Mouse (Mus musculus) small intestine, adult 2 months (tissue): ENCODE data around the gene 2610008E11Rik. TPM values are rescaled to one million over a fixed set of nuclear protein-coding genes. Genes with fewer than 3 reads are reported as not detected.
A peak's percentile ranks its signal among the peaks of the same experiment; 100 is the strongest.
"Not testable (repeated sequence)": the region's sequence is repeated elsewhere in the genome, so short reads cannot be mapped to it uniquely, and the experiment has no call there.

Source experiments
- H3K27ac ChIP-seq: fragments of 200-500 bp; 2 replicates; pipeline ENCODE4 v1.5.1; 2012; ENCODE audit warnings: low read depth, low read length, control low read depth, inconsistent platforms; ENCODE audit not compliant: insufficient read depth
- H3K27me3 ChIP-seq: fragments of 200-500 bp; 2 replicates; pipeline ENCODE4 v1.6.1; 2012; ENCODE audit warnings: mild to moderate bottlenecking, moderate library complexity, low read length, inconsistent platforms; ENCODE audit not compliant: control insufficient read depth, insufficient read depth
- H3K36me3 ChIP-seq: fragments of 200-500 bp; 2 replicates; pipeline ENCODE4 v1.6.1; 2012; ENCODE audit warnings: mild to moderate bottlenecking, low read length, control low read depth, inconsistent platforms; ENCODE audit not compliant: control insufficient read depth, insufficient read depth
- H3K4me1 ChIP-seq: fragments of 200-500 bp; 2 replicates; pipeline ENCODE4 v1.6.1; 2012; ENCODE audit warnings: low read length, inconsistent platforms, mixed read lengths; ENCODE audit not compliant: control insufficient read depth, insufficient read depth, insufficient read length
- H3K4me3 ChIP-seq: fragments of 200-500 bp; 2 replicates; pipeline ENCODE4 v1.5.1; 2012; ENCODE audit warnings: low read depth, mild to moderate bottlenecking, control low read depth, inconsistent platforms, low read length, moderate library complexity
- CTCF ChIP-seq: fragments of 200-500 bp; IDR thresholded peaks from 2 replicates; pipeline ENCODE4 v1.5.1; 2012; ENCODE audit warnings: low read depth, mild to moderate bottlenecking, control low read depth, inconsistent platforms, low read length, moderate library complexity, mixed read lengths; ENCODE audit not compliant: insufficient replicate concordance, insufficient read length; ENCODE audit errors: extremely low read depth
- POLR2A ChIP-seq: fragments of 200-500 bp; IDR thresholded peaks from 2 replicates; pipeline ENCODE4 v1.6.1; 2012; ENCODE audit warnings: low read depth, mild to moderate bottlenecking, control low read depth, inconsistent platforms, low read length, moderate library complexity
- WGBS: fragments of 180-500 bp; shearing (Covaris S2); methylation state at CpG from one replicate; pipeline ENCODE4 v1.1.7; 2018; 5-methylcytosine and 5-hydroxymethylcytosine counted together
- polyA plus RNA-seq: library from polyadenylated mRNA; depleted of rRNA; stranded (reverse); fragments of >200 nt; gene quantifications from 2 replicates; pipeline ENCODE4 v1.2.3, GENCODE M21; 2012; rRNA removed

Gene 2610008E11Rik
- polyA plus RNA-seq, 1 experiment, result 0.51 TPM

- peaks cover 14% of the 10 kb centered on the region for H3K36me3 ChIP-seq
- no peaks in the 10 kb centered on the region for H3K27me3 ChIP-seq
- WGBS, result 0% methylated on average over 2 of the region's 2 CpGs
- no peak overlapping the region for H3K27ac ChIP-seq
- no peaks in the 10 kb centered on the region for H3K4me1 ChIP-seq
- TF ChIP-seq POLR2A (no peak), CTCF (no peak)
- H3K4me3 ChIP-seq, result peak overlapping the region; percentile 87
Measured at GRCm38 (mm10) chr10:79096706-79097105, 694 bp downstream of the 2610008E11Rik start.

GRCm38 (mm10) chr10:79091731-79092130 lies 5.7 kb downstream of the 2610008E11Rik start:
- Histone ChIP-seq H3K27ac (no peak overlapping the region), H3K36me3 (peaks cover 44% of the 10 kb centered on the region), H3K4me3 (no peak overlapping the region), H3K4me1 (no peaks in the 10 kb centered on the region), H3K27me3 (no peaks in the 10 kb centered on the region)
- no peak for TF ChIP-seq CTCF
- TF ChIP-seq POLR2A, result no peak

GRCm38 (mm10) chr10:79089000-79089399 lies 8.4 kb downstream of the 2610008E11Rik start:
- 80% methylated on average over 4 of the region's 4 CpGs for WGBS
- Histone ChIP-seq H3K4me1 (no peaks in the 10 kb centered on the region), H3K4me3 (no peak overlapping the region), H3K27ac (no peak overlapping the region), H3K36me3 (peaks cover 47% of the 10 kb centered on the region), H3K27me3 (no peaks in the 10 kb centered on the region)
- no peak for TF ChIP-seq POLR2A
- TF ChIP-seq CTCF, result no peak

GRCm38 (mm10) chr10:79086577-79086976 lies 10.8 kb downstream of the 2610008E11Rik start:
- Histone ChIP-seq H3K4me3 (no peak overlapping the region), H3K4me1 (no peaks in the 10 kb centered on the region), H3K27me3 (no peaks in the 10 kb centered on the region), H3K27ac (no peak overlapping the region), H3K36me3 (peaks cover 33% of the 10 kb centered on the region)
- TF ChIP-seq POLR2A, result no peak
- no peak for TF ChIP-seq CTCF
- 96% methylated on average over 2 of the region's 2 CpGs for WGBS

- H3K27ac ChIP-seq, H3K36me3 ChIP-seq, H3K4me1 ChIP-seq, H3K4me3 ChIP-seq, H3K27me3 ChIP-seq: not testable (repeated sequence)
- WGBS, result 56% methylated on average over 3 of the region's 3 CpGs
Measured at GRCm38 (mm10) chr10:79057370-79057769, 40.0 kb downstream of the 2610008E11Rik start.

- H3K36me3 ChIP-seq, H3K4me3 ChIP-seq, H3K27me3 ChIP-seq, H3K27ac ChIP-seq, H3K4me1 ChIP-seq: not testable (repeated sequence)
- 83% methylated on average over 2 of the region's 2 CpGs for WGBS
Measured at GRCm38 (mm10) chr10:79042457-79042856, 54.9 kb downstream of the 2610008E11Rik start.

- Histone ChIP-seq H3K27me3 (no peaks in the 10 kb centered on the region), H3K4me3 (no peak within 1 kb of the TSS)
- TF ChIP-seq CTCF, result no peak
- no peak for TF ChIP-seq POLR2A
Measured at GRCm38 (mm10) chr10:79028441-79028840, 69.0 kb downstream of the 2610008E11Rik start, which contains the start of gene Olfr57. Olfr57 (plus strand) TSS chr10:79028741.

More at GRCm38 (mm10) chr10:79028441-79028840, 69.0 kb downstream of the 2610008E11Rik start, which contains the start of gene Olfr57:
- no peaks in the 10 kb centered on the region for H3K36me3 ChIP-seq
- H3K4me1 ChIP-seq, result no peaks in the 10 kb centered on the region
- no peak within 1 kb of the TSS for H3K27ac ChIP-seq

Other genes starting within 250 kb of the 2610008E11Rik start
- gene Olfr1356, start 245.4 kb downstream of the 2610008E11Rik start, polyA plus RNA-seq, result not detected in 2 replicates
- not detected in 2 replicates for gene Olfr1355, start 222.1 kb downstream of the 2610008E11Rik start, polyA plus RNA-seq
- gene Olfr1354, start 184.4 kb downstream of the 2610008E11Rik start, polyA plus RNA-seq, result not detected in 2 replicates
- gene Olfr8, start 147.0 kb downstream of the 2610008E11Rik start, polyA plus RNA-seq, result not detected in 2 replicates
- not detected in 2 replicates for gene Olfr1353, start 134.3 kb downstream of the 2610008E11Rik start, polyA plus RNA-seq
- not detected in 2 replicates for gene Olfr1352, start 116.5 kb downstream of the 2610008E11Rik start, polyA plus RNA-seq
- not detected in 2 replicates for gene Olfr1351, start 85.1 kb downstream of the 2610008E11Rik start, polyA plus RNA-seq
- gene Olfr57, start 68.9 kb downstream of the 2610008E11Rik start, polyA plus RNA-seq, result not detected in 2 replicates
- not detected in 2 replicates for gene Vmn2r80, start 51.2 kb upstream of the 2610008E11Rik start, polyA plus RNA-seq
- not detected in 2 replicates for gene Vmn2r81, start 150.1 kb upstream of the 2610008E11Rik start, polyA plus RNA-seq